Mouse (Mus musculus): ENCODE results near the gene Plac9a.

GRCm38 (mm10) chr14:25847660-25848059, 55.2 kb downstream of the Plac9a start:
- TF ChIP-seq CTCF (IDR thresholded peaks at IDR 0.05) = no peak
- TF ChIP-seq EP300 (IDR thresholded peaks at IDR 0.05) = no peak

Measured in lung, postnatal 0 days (tissue).